Mouse (Mus musculus): ENCODE results near the gene Fez2. TPM values are rescaled to one million over a fixed set of nuclear protein-coding genes. Genes with fewer than 3 reads are reported as not detected.
A peak's percentile ranks its signal among the peaks of the same experiment; 100 is the strongest.

Fez2 gene
- polyA plus RNA-seq (2011; ENCODE audit: insufficient read depth, insufficient read length, low read depth, missing spikeins), result 18.0 and 18.7 TPM in 2 replicates

GRCm38 (mm10) chr17:78417381-78418281 is at the start of gene Fez2:
TSS of gene Fez2 (minus strand) at chr17:78418152.
- H3K4me3 ChIP-seq (ENCODE audit: low read depth, low read length), result peak within 1 kb of the TSS; percentile 91
- no peaks in the 10 kb centered on the region for H3K9me3 ChIP-seq (replicated peaks; ENCODE audit: control insufficient read depth, insufficient read depth, low read length, poor library complexity, severe bottlenecking)
- no peaks in the 10 kb centered on the region for H3K27me3 ChIP-seq (ENCODE audit: control insufficient read depth, insufficient read depth, low read length, poor library complexity, severe bottlenecking)
- TF ChIP-seq POLR2A (IDR thresholded peaks at IDR 0.05; ENCODE audit: insufficient read depth, low read length), result peak; percentile 13
- no peak for TF ChIP-seq CTCF (IDR thresholded peaks at IDR 0.05; ENCODE audit: low read depth, low read length)
- H3K27ac ChIP-seq (ENCODE audit: insufficient read depth, low read length), result no peak within 1 kb of the TSS
- H3K9ac ChIP-seq (ENCODE audit: low read depth, poor library complexity, severe bottlenecking), result peak within 1 kb of the TSS; percentile 79
- H3K4me1 ChIP-seq (ENCODE audit: control insufficient read depth, insufficient read depth, low read length), result no peaks in the 10 kb centered on the region
- H3K36me3 ChIP-seq (ENCODE audit: control insufficient read depth, insufficient read depth, low read length, poor library complexity, severe bottlenecking), result no peaks in the 10 kb centered on the region

GRCm38 (mm10) chr17:78465500-78465899 is 47.5 kb upstream of the Fez2 start:
- Histone ChIP-seq H3K9ac (ENCODE audit: low read depth, poor library complexity, severe bottlenecking) (no peak overlapping the region), H3K4me3 (ENCODE audit: low read depth, low read length) (no peak overlapping the region), H3K36me3 (ENCODE audit: control insufficient read depth, insufficient read depth, low read length, poor library complexity, severe bottlenecking) (no peaks in the 10 kb centered on the region), H3K9me3 (replicated peaks; ENCODE audit: control insufficient read depth, insufficient read depth, low read length, poor library complexity, severe bottlenecking) (peaks cover 4% of the 10 kb centered on the region; the same call in 1 of the 2 replicates), H3K4me1 (ENCODE audit: control insufficient read depth, insufficient read depth, low read length) (no peaks in the 10 kb centered on the region), H3K27me3 (ENCODE audit: control insufficient read depth, insufficient read depth, low read length, poor library complexity, severe bottlenecking) (no peaks in the 10 kb centered on the region), H3K27ac (ENCODE audit: insufficient read depth, low read length) (no peak overlapping the region)
- no peak for TF ChIP-seq POLR2A (IDR thresholded peaks at IDR 0.05; ENCODE audit: insufficient read depth, low read length)
- no peak for TF ChIP-seq CTCF (IDR thresholded peaks at IDR 0.05; ENCODE audit: low read depth, low read length)
- TF ChIP-seq EP300 (IDR thresholded peaks at IDR 0.05; ENCODE audit: insufficient read depth, low read depth, low read length), result no peak

GRCm38 (mm10) chr17:78465071-78465470 is 47.1 kb upstream of the Fez2 start:
- Histone ChIP-seq H3K36me3 (ENCODE audit: control insufficient read depth, insufficient read depth, low read length, poor library complexity, severe bottlenecking) (no peaks in the 10 kb centered on the region), H3K4me1 (ENCODE audit: control insufficient read depth, insufficient read depth, low read length) (no peaks in the 10 kb centered on the region), H3K27ac (ENCODE audit: insufficient read depth, low read length) (no peak overlapping the region), H3K9me3 (replicated peaks; ENCODE audit: control insufficient read depth, insufficient read depth, low read length, poor library complexity, severe bottlenecking) (peaks cover 4% of the 10 kb centered on the region; the same call in 1 of the 2 replicates), H3K27me3 (ENCODE audit: control insufficient read depth, insufficient read depth, low read length, poor library complexity, severe bottlenecking) (0 out of 2 replicates have a peak, but pooled peaks cover 2% of the 10 kb centered on the region), H3K4me3 (ENCODE audit: low read depth, low read length) (no peak overlapping the region), H3K9ac (ENCODE audit: low read depth, poor library complexity, severe bottlenecking) (no peak overlapping the region)
- TF ChIP-seq CTCF (IDR thresholded peaks at IDR 0.05; ENCODE audit: low read depth, low read length) (no peak), POLR2A (IDR thresholded peaks at IDR 0.05; ENCODE audit: insufficient read depth, low read length) (no peak), EP300 (IDR thresholded peaks at IDR 0.05; ENCODE audit: insufficient read depth, low read depth, low read length) (no peak)

- TF ChIP-seq EP300 (IDR thresholded peaks at IDR 0.05; ENCODE audit: insufficient read depth, low read depth, low read length), result no peak
- peak; percentile 48 for TF ChIP-seq CTCF (IDR thresholded peaks at IDR 0.05; ENCODE audit: low read depth, low read length)
These were observed 42.2 kb upstream of the Fez2 start for GRCm38 (mm10) chr17:78460140-78460539.

GRCm38 (mm10) chr17:78455556-78455955 is 37.6 kb upstream of the Fez2 start:
- no peak overlapping the region for H3K4me3 ChIP-seq (ENCODE audit: low read depth, low read length)
- TF ChIP-seq CTCF (IDR thresholded peaks at IDR 0.05; ENCODE audit: low read depth, low read length), result no peak
- TF ChIP-seq EP300 (IDR thresholded peaks at IDR 0.05; ENCODE audit: insufficient read depth, low read depth, low read length), result no peak
- TF ChIP-seq POLR2A (IDR thresholded peaks at IDR 0.05; ENCODE audit: insufficient read depth, low read length), result no peak
- H3K9ac ChIP-seq (ENCODE audit: low read depth, poor library complexity, severe bottlenecking), result no peak overlapping the region
- peaks cover 2% of the 10 kb centered on the region; the same call in 1 of the 2 replicates for H3K27me3 ChIP-seq (ENCODE audit: control insufficient read depth, insufficient read depth, low read length, poor library complexity, severe bottlenecking)
- peaks cover 3% of the 10 kb centered on the region; the same call in 1 of the 2 replicates for H3K9me3 ChIP-seq (replicated peaks; ENCODE audit: control insufficient read depth, insufficient read depth, low read length, poor library complexity, severe bottlenecking)
- no peak overlapping the region for H3K27ac ChIP-seq (ENCODE audit: insufficient read depth, low read length)
- no peaks in the 10 kb centered on the region for H3K4me1 ChIP-seq (ENCODE audit: control insufficient read depth, insufficient read depth, low read length)
- no peaks in the 10 kb centered on the region for H3K36me3 ChIP-seq (ENCODE audit: control insufficient read depth, insufficient read depth, low read length, poor library complexity, severe bottlenecking)

More at GRCm38 (mm10) chr17:78460140-78460539, 42.2 kb upstream of the Fez2 start:
- H3K9ac ChIP-seq (ENCODE audit: low read depth, poor library complexity, severe bottlenecking), result no peak overlapping the region
- H3K27ac ChIP-seq (ENCODE audit: insufficient read depth, low read length), result no peak overlapping the region
- no peak overlapping the region for H3K4me3 ChIP-seq (ENCODE audit: low read depth, low read length)
- no peaks in the 10 kb centered on the region for H3K36me3 ChIP-seq (ENCODE audit: control insufficient read depth, insufficient read depth, low read length, poor library complexity, severe bottlenecking)
- H3K4me1 ChIP-seq (ENCODE audit: control insufficient read depth, insufficient read depth, low read length), result no peaks in the 10 kb centered on the region
- H3K9me3 ChIP-seq (replicated peaks; ENCODE audit: control insufficient read depth, insufficient read depth, low read length, poor library complexity, severe bottlenecking), result peaks cover 3% of the 10 kb centered on the region; the same call in 1 of the 2 replicates
- H3K27me3 ChIP-seq (ENCODE audit: control insufficient read depth, insufficient read depth, low read length, poor library complexity, severe bottlenecking), result peaks cover 2% of the 10 kb centered on the region; the same call in 1 of the 2 replicates

GRCm38 (mm10) chr17:78455114-78455513 is 37.2 kb upstream of the Fez2 start:
- H3K4me1 ChIP-seq (ENCODE audit: control insufficient read depth, insufficient read depth, low read length), result no peaks in the 10 kb centered on the region

More at GRCm38 (mm10) chr17:78455114-78455513, 37.2 kb upstream of the Fez2 start:
- Histone ChIP-seq H3K36me3 (ENCODE audit: control insufficient read depth, insufficient read depth, low read length, poor library complexity, severe bottlenecking) (no peaks in the 10 kb centered on the region), H3K9ac (ENCODE audit: low read depth, poor library complexity, severe bottlenecking) (no peak overlapping the region), H3K27me3 (ENCODE audit: control insufficient read depth, insufficient read depth, low read length, poor library complexity, severe bottlenecking) (no peaks in the 10 kb centered on the region; the same call in 1 of the 2 replicates), H3K9me3 (replicated peaks; ENCODE audit: control insufficient read depth, insufficient read depth, low read length, poor library complexity, severe bottlenecking) (no peaks in the 10 kb centered on the region), H3K4me3 (ENCODE audit: low read depth, low read length) (no peak overlapping the region), H3K27ac (ENCODE audit: insufficient read depth, low read length) (no peak overlapping the region)
- no peak for TF ChIP-seq POLR2A (IDR thresholded peaks at IDR 0.05; ENCODE audit: insufficient read depth, low read length)
- peak; percentile 89 for TF ChIP-seq CTCF (IDR thresholded peaks at IDR 0.05; ENCODE audit: low read depth, low read length)
- no peak for TF ChIP-seq EP300 (IDR thresholded peaks at IDR 0.05; ENCODE audit: insufficient read depth, low read depth, low read length)
